Mouse (Mus musculus) stomach, embryonic 14.5 days (tissue): ENCODE measurements around the gene Lyg1. TPM values are rescaled to one million over a fixed set of nuclear protein-coding genes. Genes with fewer than 3 reads are reported as not detected.

Source experiments
- ATAC-seq: fragments of 200-750 bp; cut with Nextera tagmentation; 2 replicates; pipeline ENCODE4 v1.8.0; 2017; ENCODE audit warnings: low read depth, moderate TSS enrichment; ENCODE audit not compliant: insufficient number of reproducible peaks, insufficient read depth, low FRiP score
- H3K27ac ChIP-seq: fragments of 300-500 bp; sonication (generic); 2 replicates; pipeline ENCODE4 v1.5.1; 2014; ENCODE audit warnings: mild to moderate bottlenecking, low read length, moderate library complexity, mixed read lengths
- H3K27me3 ChIP-seq: fragments of 300-500 bp; sonication (generic); 2 replicates; pipeline ENCODE4 v1.6.1; 2014; ENCODE audit warnings: low read length, control low read depth, mixed read lengths; ENCODE audit not compliant: control insufficient read depth, insufficient read depth
- H3K36me3 ChIP-seq: fragments of 300-500 bp; sonication (generic); 2 replicates; pipeline ENCODE4 v1.6.1; 2014; ENCODE audit warnings: mild to moderate bottlenecking, control low read depth, low read length, moderate library complexity, mixed read lengths; ENCODE audit not compliant: control insufficient read depth, insufficient read depth
- H3K4me1 ChIP-seq: fragments of 300-500 bp; sonication (generic); 2 replicates; pipeline ENCODE4 v1.6.1; 2014; ENCODE audit warnings: low read length, control low read depth, mixed read lengths; ENCODE audit not compliant: control insufficient read depth, insufficient read depth
- H3K4me2 ChIP-seq: fragments of 300-500 bp; sonication (generic); replicated peaks from 2 replicates; pipeline ENCODE4 v1.6.1; 2014; ENCODE audit warnings: low read depth, low read length, control low read depth
- H3K4me3 ChIP-seq: fragments of 300-500 bp; sonication (generic); 2 replicates; pipeline ENCODE4 v1.5.1; 2014; ENCODE audit warnings: low read depth, low read length, control low read depth
- H3K9ac ChIP-seq: fragments of 300-500 bp; sonication (generic); replicated peaks from 2 replicates; pipeline ENCODE4 v1.6.1; 2014; ENCODE audit warnings: low read depth, mild to moderate bottlenecking, control low read depth, low read length, moderate library complexity, mixed read lengths
- H3K9me3 ChIP-seq: fragments of 300-500 bp; sonication (generic); 2 replicates; pipeline ENCODE4 v1.6.1; 2016; ENCODE audit warnings: low read depth, low read length, control low read depth; ENCODE audit not compliant: control insufficient read depth
- WGBS: fragments of 180-500 bp; shearing (Covaris S2); extraction: QIAGEN DNeasy Blood & Tissue Kit; methylation state at CpG from one replicate; pipeline ENCODE4 v1.1.7; 2014; 5-methylcytosine and 5-hydroxymethylcytosine counted together
- polyA plus RNA-seq: library from polyadenylated mRNA; unstranded; fragments of >200 nt; fragmentation: Nextera tagmentation; extraction: Ambion mirVana; gene quantifications from 2 replicates; pipeline ENCODE4 v1.2.1, GENCODE M21; 2014

Gene Lyg1
- polyA plus RNA-seq, result not detected in 2 replicates

DNA sequence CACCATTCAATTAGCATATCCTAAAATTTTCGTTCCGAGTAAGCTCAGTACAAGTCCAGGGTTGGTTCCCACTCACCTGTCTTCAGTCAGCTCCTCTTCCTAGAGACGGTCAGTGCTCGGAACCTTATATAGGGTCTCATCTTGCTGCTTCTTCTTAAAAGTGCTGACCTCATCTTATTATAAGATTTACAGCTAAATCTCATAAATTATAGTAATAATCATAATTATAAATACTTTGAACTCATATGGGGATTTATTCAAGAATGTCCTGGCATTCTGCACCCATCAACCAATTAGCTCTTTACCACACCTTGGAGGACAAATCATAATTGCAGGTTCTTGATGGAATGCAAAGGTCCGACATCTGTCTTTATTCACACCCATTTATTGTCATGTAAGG lies at the start of gene Lyg1:
Lyg1 (minus strand) TSS at position 101 of the 400 bp plus-strand sequence.
- H3K9ac ChIP-seq, result no peak within 1 kb of the TSS
- WGBS, result 85% methylated on average over 5 of the region's 5 CpGs
- no peaks in the 10 kb centered on the region for H3K9me3 ChIP-seq
- no peak within 1 kb of the TSS for H3K4me2 ChIP-seq
- H3K36me3 ChIP-seq, result no peaks in the 10 kb centered on the region
- H3K4me3 ChIP-seq, result no peak within 1 kb of the TSS
- H3K27ac ChIP-seq, result no peak within 1 kb of the TSS
- ATAC-seq, result no peak
- no peaks in the 10 kb centered on the region for H3K4me1 ChIP-seq
- no peaks in the 10 kb centered on the region for H3K27me3 ChIP-seq

DNA sequence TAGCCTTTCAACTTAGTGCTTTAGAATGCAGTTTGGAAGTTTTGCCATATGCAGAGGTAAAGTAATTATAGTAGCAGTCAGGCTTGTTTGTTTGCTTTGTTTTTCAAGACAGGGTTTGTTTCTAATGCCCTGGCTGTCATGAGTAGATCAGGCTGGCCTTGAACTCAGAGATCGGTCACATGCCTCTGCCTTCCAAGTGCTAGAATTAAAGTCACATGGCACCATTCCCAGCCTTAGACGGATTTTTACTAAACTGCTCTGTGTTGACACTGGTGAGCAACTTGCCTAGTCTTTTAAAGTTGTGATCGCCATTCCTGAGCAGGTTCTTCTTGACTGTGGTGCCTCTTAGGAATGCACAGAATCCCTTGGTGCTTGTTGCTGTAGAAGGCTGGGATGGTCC lies 49.2 kb upstream of the Lyg1 start:
- Histone ChIP-seq H3K36me3 (no peaks in the 10 kb centered on the region), H3K27ac (no peak overlapping the region), H3K27me3 (no peaks in the 10 kb centered on the region), H3K4me2 (no peak overlapping the region), H3K4me1 (no peaks in the 10 kb centered on the region), H3K9me3 (no peaks in the 10 kb centered on the region), H3K4me3 (no peak overlapping the region), H3K9ac (no peak overlapping the region)
- WGBS, result 66% methylated on average over 3 of the region's 3 CpGs
- no peak for ATAC-seq

DNA sequence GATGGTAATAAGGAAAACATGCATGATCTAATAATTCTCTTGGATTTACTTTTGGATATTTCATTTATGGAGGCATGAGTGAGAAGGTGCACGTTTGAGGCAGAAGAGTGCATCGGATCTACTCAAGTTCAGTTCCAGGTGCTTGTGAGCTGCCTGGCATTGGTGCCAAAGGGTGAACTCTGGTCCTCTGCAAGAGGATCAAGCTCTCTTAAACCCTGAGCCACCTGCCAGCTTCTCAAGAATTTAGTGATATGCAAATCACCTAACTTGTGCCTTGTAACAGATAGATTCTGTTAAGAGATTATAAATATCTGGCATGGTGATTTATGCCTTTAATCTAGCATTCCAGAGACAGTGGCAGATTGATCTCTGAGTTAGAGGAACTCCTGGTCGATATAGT lies 45.5 kb upstream of the Lyg1 start:
- no peak overlapping the region for H3K4me3 ChIP-seq

DNA sequence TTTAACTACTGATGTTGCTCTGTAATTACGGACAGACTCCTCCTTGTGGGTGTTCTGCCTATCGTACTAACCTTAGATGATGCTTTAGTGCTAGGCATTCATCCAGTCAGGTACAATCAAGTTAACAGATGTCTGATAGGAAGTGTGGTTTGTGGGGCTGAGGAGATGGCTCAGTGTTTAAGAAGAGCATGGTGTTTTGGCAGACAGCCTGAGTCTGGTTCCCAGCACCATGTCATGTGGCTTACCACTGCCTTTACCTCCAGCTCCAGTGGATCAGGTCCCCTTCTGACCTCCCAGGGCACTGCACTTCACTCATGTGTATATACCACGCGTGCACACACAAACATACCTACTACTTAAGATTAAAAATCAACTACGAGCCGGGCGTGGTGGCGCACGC lies 44.4 kb upstream of the Lyg1 start:
- no peak for ATAC-seq
- Histone ChIP-seq H3K4me1 (peaks cover 8% of the 10 kb centered on the region), H3K9me3 (no peaks in the 10 kb centered on the region), H3K36me3 (no peaks in the 10 kb centered on the region), H3K9ac (no peak overlapping the region), H3K4me3 (no peak overlapping the region), H3K4me2 (no peak overlapping the region), H3K27me3 (no peaks in the 10 kb centered on the region), H3K27ac (no peak overlapping the region)
- 94% methylated on average over 9 of the region's 9 CpGs for WGBS

More for the DNA sequence above, 45.5 kb upstream of the Lyg1 start:
- no peak for ATAC-seq
- Histone ChIP-seq H3K9ac (no peak overlapping the region), H3K27me3 (no peaks in the 10 kb centered on the region), H3K27ac (no peak overlapping the region), H3K4me2 (no peak overlapping the region), H3K4me1 (peaks cover 8% of the 10 kb centered on the region), H3K9me3 (no peaks in the 10 kb centered on the region), H3K36me3 (no peaks in the 10 kb centered on the region)
- WGBS, result 83% methylated on average over 3 of the region's 3 CpGs

DNA sequence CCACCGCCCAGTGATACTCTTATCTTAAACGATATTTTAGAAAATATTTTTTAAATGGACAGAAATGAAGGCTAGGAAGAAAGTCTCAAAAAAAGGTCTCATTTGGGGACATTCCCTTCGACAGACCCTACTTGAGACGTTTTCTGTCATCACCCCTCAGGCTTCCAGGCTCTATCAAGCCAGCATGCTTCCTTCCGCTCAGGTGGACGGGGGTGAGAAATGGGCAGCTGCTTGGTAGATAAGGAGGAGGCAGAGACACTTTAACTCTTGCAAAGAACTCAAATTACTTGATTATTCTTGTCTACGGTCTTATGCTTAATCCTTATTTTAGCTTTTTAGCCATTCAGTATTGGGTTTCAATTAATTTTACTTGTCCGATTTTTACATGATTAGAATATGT lies 43.3 kb upstream of the Lyg1 start:
- ATAC-seq, result no peak
- no peak overlapping the region for H3K4me2 ChIP-seq
- no peak overlapping the region for H3K27ac ChIP-seq

DNA sequence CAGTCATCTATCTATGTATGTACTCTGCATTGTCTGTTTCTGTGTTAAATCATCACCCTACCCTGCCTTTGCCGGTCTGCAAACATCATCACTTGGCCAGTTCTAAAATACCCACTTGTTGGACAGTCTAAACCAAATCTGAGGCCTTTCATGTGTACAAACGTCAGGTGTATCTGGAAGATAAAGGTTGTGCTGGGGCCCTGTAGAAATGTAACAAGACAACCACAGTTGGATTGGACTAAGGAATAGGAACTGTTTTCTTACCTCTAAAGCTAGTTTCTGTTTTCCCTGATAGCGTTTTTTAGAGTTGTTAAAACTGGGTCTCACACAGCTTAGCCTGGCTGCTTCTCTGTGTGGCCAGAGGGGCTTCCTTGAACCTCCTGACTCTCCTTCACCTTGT lies 42.0 kb upstream of the Lyg1 start:
- H3K27ac ChIP-seq, result no peak overlapping the region
- H3K4me3 ChIP-seq, result 0 out of 2 replicates have a peak overlapping the region, but pooled peaks have one; percentile 99
- H3K36me3 ChIP-seq, result peaks cover 10% of the 10 kb centered on the region
- ATAC-seq, result no peak
- H3K27me3 ChIP-seq, result no peaks in the 10 kb centered on the region
- peaks cover 11% of the 10 kb centered on the region for H3K4me1 ChIP-seq
- peak overlapping the region; percentile 63 for H3K4me2 ChIP-seq
- WGBS, result 71% methylated on average over 3 of the region's 3 CpGs
- no peak overlapping the region for H3K9ac ChIP-seq
- no peaks in the 10 kb centered on the region for H3K9me3 ChIP-seq

More for the DNA sequence above, 43.3 kb upstream of the Lyg1 start:
- H3K4me3 ChIP-seq, result no peak overlapping the region
- no peaks in the 10 kb centered on the region for H3K36me3 ChIP-seq
- H3K9me3 ChIP-seq, result no peaks in the 10 kb centered on the region
- H3K4me1 ChIP-seq, result peaks cover 11% of the 10 kb centered on the region
- H3K27me3 ChIP-seq, result no peaks in the 10 kb centered on the region
- 87% methylated on average over 8 of the region's 8 CpGs for WGBS
- H3K9ac ChIP-seq, result no peak overlapping the region

DNA sequence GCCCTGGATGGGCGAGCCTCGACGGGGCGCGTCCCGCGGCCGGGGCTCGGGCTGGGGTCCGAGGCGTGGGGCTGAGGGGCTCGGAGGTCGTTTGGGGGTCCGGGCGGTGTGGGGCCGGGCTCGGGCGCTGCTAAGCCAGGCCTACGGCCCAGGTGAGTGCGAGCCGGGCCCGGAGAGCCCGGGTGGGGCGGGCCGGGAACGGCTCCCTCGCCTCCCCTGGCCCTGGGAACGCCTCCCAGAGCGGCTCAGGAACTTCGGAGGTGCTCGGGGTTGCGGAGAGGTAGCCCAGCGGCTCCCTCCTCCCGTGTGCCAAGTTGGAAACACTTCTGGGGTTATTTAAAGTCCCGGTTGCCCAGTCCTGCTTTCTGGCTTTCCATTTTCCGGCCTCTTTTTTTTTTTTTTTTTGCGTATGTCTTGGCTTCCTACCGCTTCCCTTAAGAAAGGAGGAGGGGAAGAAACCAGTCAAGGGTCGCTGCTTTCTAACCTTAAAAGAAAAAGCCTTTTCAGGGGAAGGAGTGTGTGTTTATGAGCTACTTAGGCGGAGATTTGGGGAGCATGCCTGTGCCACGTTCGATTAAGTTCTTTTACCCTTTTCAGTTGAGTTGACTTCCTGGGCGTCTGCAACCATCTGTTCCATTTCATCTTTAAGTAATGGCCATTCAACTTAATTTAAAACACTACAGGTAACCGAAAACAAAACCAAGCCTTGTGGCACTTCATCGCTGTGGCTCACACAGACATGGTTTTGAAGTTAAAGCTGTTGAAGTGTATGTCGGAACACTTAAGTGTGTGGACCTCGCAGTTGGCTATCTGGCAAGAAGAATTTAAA lies 41.0 kb upstream of the Lyg1 start:
- H3K4me2 ChIP-seq, result peak overlapping the region; percentile 63
- peak overlapping the region; percentile 99 for H3K4me3 ChIP-seq
- peaks cover 20% of the 10 kb centered on the region for H3K36me3 ChIP-seq
- no peaks in the 10 kb centered on the region for H3K9me3 ChIP-seq
- H3K27ac ChIP-seq, result peak overlapping the region; percentile 89
- peak; percentile 16; the same call in 1 of the 2 replicates for ATAC-seq
- 4% methylated on average over 34 of the region's 47 CpGs for WGBS
- peak overlapping the region; percentile 92 for H3K9ac ChIP-seq
- H3K27me3 ChIP-seq, result no peaks in the 10 kb centered on the region
- peaks cover 11% of the 10 kb centered on the region for H3K4me1 ChIP-seq

DNA sequence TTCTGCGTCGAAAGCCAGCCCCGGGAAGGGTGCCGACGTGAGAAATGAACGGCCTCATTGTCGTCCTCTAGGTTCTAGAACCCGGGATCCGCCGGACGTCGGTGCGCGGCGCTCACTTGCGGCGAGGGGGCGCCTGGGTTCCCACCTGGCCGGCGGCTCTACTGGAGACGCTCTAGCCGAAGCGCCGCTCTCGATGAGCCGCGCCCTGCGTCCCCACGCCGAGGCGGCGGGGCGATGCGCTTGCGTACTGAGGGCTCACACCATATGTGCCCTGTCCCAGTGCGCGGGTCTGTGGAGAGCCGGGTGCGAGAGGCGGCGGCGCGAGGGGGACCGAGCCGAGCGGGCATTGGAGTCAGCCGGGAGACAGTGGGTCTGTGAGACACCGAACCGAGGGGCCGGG lies 40.3 kb upstream of the Lyg1 start, which contains the start of the genes Txndc9 and Eif5b:
Txndc9 (minus strand) TSS at position 27 of the 400 bp plus-strand sequence.
Eif5b (plus strand) TSS at position 144 of the 400 bp plus-strand sequence.
- Histone ChIP-seq H3K4me1 (peaks cover 11% of the 10 kb centered on the region), H3K9me3 (no peaks in the 10 kb centered on the region), H3K36me3 (peaks cover 25% of the 10 kb centered on the region), H3K27me3 (no peaks in the 10 kb centered on the region), H3K27ac (peak within 1 kb of the TSS; percentile 89), H3K4me3 (peak within 1 kb of the TSS; percentile 99), H3K9ac (peak within 1 kb of the TSS; percentile 92), H3K4me2 (peak within 1 kb of the TSS; percentile 75)
- peak; percentile 94 for ATAC-seq
- WGBS, result 0% methylated on average over 50 of the region's 50 CpGs
